Mouse (Mus musculus) neural tube, embryonic 12.5 days (tissue): ENCODE results near the gene Aldh1l1. TPM values are rescaled to one million over a fixed set of nuclear protein-coding genes. Genes with fewer than 3 reads are reported as not detected.

Experiments
- ATAC-seq: fragments of 200-750 bp; cut with Nextera tagmentation; 2 replicates; pipeline ENCODE4 v1.8.0; 2017; ENCODE audit warnings: low read depth, mild to moderate bottlenecking, moderate TSS enrichment, moderate library complexity; ENCODE audit not compliant: low FRiP score
- H3K27ac ChIP-seq: fragments of 300-500 bp; sonication (generic); 2 replicates; pipeline ENCODE4 v1.5.1; 2016
- H3K27me3 ChIP-seq: fragments of 300-500 bp; sonication (generic); replicated peaks from 2 replicates; pipeline ENCODE4 v1.6.1; 2016; ENCODE audit warnings: mild to moderate bottlenecking
- H3K36me3 ChIP-seq: fragments of 300-500 bp; sonication (generic); 2 replicates; pipeline ENCODE4 v1.6.1; 2016; ENCODE audit warnings: mild to moderate bottlenecking
- H3K4me1 ChIP-seq: fragments of 300-500 bp; sonication (generic); 2 replicates; pipeline ENCODE4 v1.6.1; 2016
- H3K4me2 ChIP-seq: fragments of 300-500 bp; sonication (generic); replicated peaks from 2 replicates; pipeline ENCODE4 v1.6.1; 2016; ENCODE audit warnings: mild to moderate bottlenecking
- H3K4me3 ChIP-seq: fragments of 300-500 bp; sonication (generic); 2 replicates; pipeline ENCODE4 v1.5.1; 2016
- H3K9ac ChIP-seq: fragments of 300-500 bp; sonication (generic); 2 replicates; pipeline ENCODE4 v1.6.1; 2016; ENCODE audit warnings: mild to moderate bottlenecking
- H3K9me3 ChIP-seq: fragments of 300-500 bp; sonication (generic); 2 replicates; pipeline ENCODE4 v1.6.1; 2016; ENCODE audit warnings: mild to moderate bottlenecking
- WGBS: fragments of 180-500 bp; shearing (Covaris S2); methylation state at CpG from one replicate; pipeline ENCODE4 v1.1.7; 2016; 5-methylcytosine and 5-hydroxymethylcytosine counted together
- polyA plus RNA-seq: library from polyadenylated mRNA; unstranded; fragments of >200 nt; fragmentation: Nextera tagmentation; extraction: Ambion mirVana; gene quantifications from 2 replicates; pipeline ENCODE4 v1.2.1, GENCODE M21; 2016

Aldh1l1 gene
- polyA plus RNA-seq, 1 experiment from 2014 or later = 9.5 TPM

GRCm38 (mm10) chr6:90473630-90474360, 12.4 kb upstream of the Aldh1l1 start:
- Histone ChIP-seq H3K36me3 (no peaks in the 10 kb centered on the region), H3K9me3 (no peaks in the 10 kb centered on the region), H3K4me2 (no peak overlapping the region), H3K4me3 (no peak overlapping the region), H3K4me1 (peaks cover 6% of the 10 kb centered on the region; the same call in 1 of the 2 replicates), H3K27me3 (no peaks in the 10 kb centered on the region), H3K27ac (no peak overlapping the region), H3K9ac (no peak overlapping the region)
- WGBS = 94% methylated on average over 24 of the region's 24 CpGs
- ATAC-seq = no peak

GRCm38 (mm10) chr6:90474361-90474750, 11.9 kb upstream of the Aldh1l1 start:
- Histone ChIP-seq H3K9ac (no peak overlapping the region), H3K4me2 (no peak overlapping the region), H3K4me3 (no peak overlapping the region), H3K27ac (no peak overlapping the region), H3K27me3 (no peaks in the 10 kb centered on the region), H3K9me3 (no peaks in the 10 kb centered on the region), H3K36me3 (no peaks in the 10 kb centered on the region), H3K4me1 (peaks cover 6% of the 10 kb centered on the region; the same call in 1 of the 2 replicates)
- 89% methylated on average over 3 of the region's 3 CpGs for WGBS
- ATAC-seq = no peak

- no peak overlapping the region for H3K27ac ChIP-seq
- H3K9ac ChIP-seq = no peak overlapping the region
- WGBS = 75% methylated on average over 4 of the region's 4 CpGs
- no peaks in the 10 kb centered on the region for H3K36me3 ChIP-seq
- no peak overlapping the region for H3K4me2 ChIP-seq
- H3K27me3 ChIP-seq = no peaks in the 10 kb centered on the region
- H3K9me3 ChIP-seq = no peaks in the 10 kb centered on the region
- H3K4me3 ChIP-seq = no peak overlapping the region
- peaks cover 6% of the 10 kb centered on the region; the same call in 1 of the 2 replicates for H3K4me1 ChIP-seq
- no peak for ATAC-seq
These were observed 10.9 kb upstream of the Aldh1l1 start for GRCm38 (mm10) chr6:90475176-90475853.

GRCm38 (mm10) chr6:90475854-90476212, 10.4 kb upstream of the Aldh1l1 start:
- 81% methylated on average over 3 of the region's 3 CpGs for WGBS
- no peak overlapping the region for H3K27ac ChIP-seq

GRCm38 (mm10) chr6:90476941-90477518, 9.2 kb upstream of the Aldh1l1 start:
- Histone ChIP-seq H3K27ac (no peak overlapping the region), H3K9me3 (no peaks in the 10 kb centered on the region), H3K4me3 (no peak overlapping the region), H3K27me3 (no peaks in the 10 kb centered on the region), H3K4me2 (no peak overlapping the region), H3K9ac (no peak overlapping the region), H3K36me3 (no peaks in the 10 kb centered on the region), H3K4me1 (peaks cover 6% of the 10 kb centered on the region; the same call in 1 of the 2 replicates)
- 65% methylated on average over 14 of the region's 14 CpGs for WGBS
- ATAC-seq = no peak

More at GRCm38 (mm10) chr6:90475854-90476212, 10.4 kb upstream of the Aldh1l1 start:
- H3K4me3 ChIP-seq = no peak overlapping the region
- no peak for ATAC-seq
- no peaks in the 10 kb centered on the region for H3K36me3 ChIP-seq
- no peak overlapping the region for H3K9ac ChIP-seq
- no peaks in the 10 kb centered on the region for H3K9me3 ChIP-seq
- H3K27me3 ChIP-seq = no peaks in the 10 kb centered on the region
- H3K4me2 ChIP-seq = no peak overlapping the region
- peaks cover 6% of the 10 kb centered on the region; the same call in 1 of the 2 replicates for H3K4me1 ChIP-seq

- Histone ChIP-seq H3K9me3 (no peaks in the 10 kb centered on the region), H3K4me2 (no peak overlapping the region), H3K36me3 (no peaks in the 10 kb centered on the region), H3K9ac (no peak overlapping the region), H3K4me3 (no peak overlapping the region), H3K27ac (no peak overlapping the region), H3K4me1 (no peaks in the 10 kb centered on the region), H3K27me3 (no peaks in the 10 kb centered on the region)
- ATAC-seq = no peak
- 69% methylated on average over 3 of the region's 3 CpGs for WGBS
These were observed 2.0 kb upstream of the Aldh1l1 start for GRCm38 (mm10) chr6:90484249-90484648.

GRCm38 (mm10) chr6:90484876-90485275, 1.4 kb upstream of the Aldh1l1 start:
- Histone ChIP-seq H3K4me3 (no peak overlapping the region), H3K4me1 (no peaks in the 10 kb centered on the region), H3K27ac (no peak overlapping the region), H3K36me3 (no peaks in the 10 kb centered on the region), H3K9me3 (no peaks in the 10 kb centered on the region), H3K9ac (no peak overlapping the region), H3K4me2 (no peak overlapping the region), H3K27me3 (no peaks in the 10 kb centered on the region)
- ATAC-seq = no peak
- WGBS = 86% methylated on average over 5 of the region's 5 CpGs

- Histone ChIP-seq H3K9ac (no peak overlapping the region), H3K9me3 (no peaks in the 10 kb centered on the region), H3K4me1 (no peaks in the 10 kb centered on the region), H3K36me3 (no peaks in the 10 kb centered on the region), H3K4me3 (no peak overlapping the region), H3K4me2 (no peak overlapping the region), H3K27ac (no peak overlapping the region), H3K27me3 (no peaks in the 10 kb centered on the region)
- no peak for ATAC-seq
- WGBS = 85% methylated on average over 1 of the region's 1 CpGs
These were observed 1.3 kb downstream of the Aldh1l1 start for GRCm38 (mm10) chr6:90487531-90487930.

- Histone ChIP-seq H3K4me3 (no peak overlapping the region), H3K9ac (no peak overlapping the region), H3K36me3 (no peaks in the 10 kb centered on the region), H3K27me3 (no peaks in the 10 kb centered on the region), H3K9me3 (no peaks in the 10 kb centered on the region), H3K4me2 (no peak overlapping the region), H3K27ac (no peak overlapping the region), H3K4me1 (no peaks in the 10 kb centered on the region)
- 96% methylated on average over 3 of the region's 3 CpGs for WGBS
- no peak for ATAC-seq
These were observed 3.3 kb downstream of the Aldh1l1 start for GRCm38 (mm10) chr6:90489532-90489931.

GRCm38 (mm10) chr6:90490976-90491375, 4.7 kb downstream of the Aldh1l1 start:
- Histone ChIP-seq H3K27me3 (no peaks in the 10 kb centered on the region), H3K36me3 (no peaks in the 10 kb centered on the region), H3K27ac (no peak overlapping the region), H3K4me1 (no peaks in the 10 kb centered on the region), H3K4me2 (no peak overlapping the region), H3K9ac (no peak overlapping the region), H3K9me3 (no peaks in the 10 kb centered on the region), H3K4me3 (no peak overlapping the region)
- WGBS = 86% methylated on average over 2 of the region's 2 CpGs
- ATAC-seq = no peak

- Histone ChIP-seq H3K9me3 (no peaks in the 10 kb centered on the region), H3K27ac (no peak overlapping the region), H3K27me3 (no peaks in the 10 kb centered on the region), H3K9ac (no peak overlapping the region), H3K4me2 (no peak overlapping the region), H3K4me1 (no peaks in the 10 kb centered on the region), H3K4me3 (no peak overlapping the region), H3K36me3 (no peaks in the 10 kb centered on the region)
- no peak for ATAC-seq
- WGBS = 87% methylated on average over 10 of the region's 10 CpGs
These were observed 5.9 kb downstream of the Aldh1l1 start for GRCm38 (mm10) chr6:90491956-90492744.

- Histone ChIP-seq H3K9ac (no peak overlapping the region), H3K9me3 (no peaks in the 10 kb centered on the region), H3K36me3 (no peaks in the 10 kb centered on the region), H3K4me3 (no peak overlapping the region), H3K27me3 (no peaks in the 10 kb centered on the region), H3K27ac (no peak overlapping the region), H3K4me2 (no peak overlapping the region), H3K4me1 (no peaks in the 10 kb centered on the region)
- 70% methylated on average over 3 of the region's 3 CpGs for WGBS
- no peak for ATAC-seq
These were observed 7.9 kb downstream of the Aldh1l1 start for GRCm38 (mm10) chr6:90494155-90494554.
